Mouse (Mus musculus) kidney, embryonic 16.5 days (tissue): ENCODE data around the gene Rnf113a1. TPM values are rescaled to one million over a fixed set of nuclear protein-coding genes. Genes with fewer than 3 reads are reported as not detected.
A peak's percentile ranks its signal among the peaks of the same experiment; 100 is the strongest.
"Not testable (repeated sequence)": the region's sequence is repeated elsewhere in the genome, so short reads cannot be mapped to it uniquely, and the experiment has no call there.

Experiments
- ATAC-seq: fragments of 200-750 bp; cut with Nextera tagmentation; 2 replicates; pipeline ENCODE4 v1.8.0; 2017; ENCODE audit warnings: moderate TSS enrichment; ENCODE audit not compliant: low FRiP score, low TSS enrichment
- H3K27ac ChIP-seq: fragments of 300-500 bp; sonication (generic); 2 replicates; pipeline ENCODE4 v1.5.1; 2014; ENCODE audit warnings: low read length
- H3K27me3 ChIP-seq: fragments of 300-500 bp; sonication (generic); 2 replicates; pipeline ENCODE4 v1.6.1; 2014; ENCODE audit warnings: low read length, control low read depth, mixed read lengths; ENCODE audit not compliant: insufficient read depth
- H3K36me3 ChIP-seq: fragments of 300-500 bp; sonication (generic); 2 replicates; pipeline ENCODE4 v1.6.1; 2014; ENCODE audit warnings: low read length, control low read depth, mixed read lengths; ENCODE audit not compliant: insufficient read depth
- H3K4me1 ChIP-seq: fragments of 300-500 bp; sonication (generic); 2 replicates; pipeline ENCODE4 v1.6.1; 2014; ENCODE audit warnings: low read length, control low read depth, mixed read lengths; ENCODE audit not compliant: insufficient read depth
- H3K4me2 ChIP-seq: fragments of 300-500 bp; sonication (generic); replicated peaks from 2 replicates; pipeline ENCODE4 v1.6.1; 2014; ENCODE audit warnings: low read depth, low read length
- H3K4me3 ChIP-seq: fragments of 300-500 bp; sonication (generic); 2 replicates; pipeline ENCODE4 v1.5.1; 2014; ENCODE audit warnings: mild to moderate bottlenecking, low read length
- H3K9ac ChIP-seq: fragments of 300-500 bp; sonication (generic); replicated peaks from 2 replicates; pipeline ENCODE4 v1.6.1; 2014; ENCODE audit warnings: low read length
- H3K9me3 ChIP-seq: fragments of 300-500 bp; sonication (generic); 2 replicates; pipeline ENCODE4 v1.6.1; 2016; ENCODE audit warnings: low read length, control low read depth
- WGBS: fragments of 180-500 bp; shearing (Covaris S2); extraction: QIAGEN DNeasy Blood & Tissue Kit; methylation state at CpG from one replicate; pipeline ENCODE4 v1.1.7; 2014; 5-methylcytosine and 5-hydroxymethylcytosine counted together
- polyA plus RNA-seq: library from polyadenylated mRNA; unstranded; fragments of >200 nt; fragmentation: Nextera tagmentation; extraction: Ambion mirVana; gene quantifications from 2 replicates; pipeline ENCODE4 v1.2.1, GENCODE M21; 2015

Rnf113a1 gene
- polyA plus RNA-seq = 7.9 and 9.8 TPM in 2 replicates

DNA sequence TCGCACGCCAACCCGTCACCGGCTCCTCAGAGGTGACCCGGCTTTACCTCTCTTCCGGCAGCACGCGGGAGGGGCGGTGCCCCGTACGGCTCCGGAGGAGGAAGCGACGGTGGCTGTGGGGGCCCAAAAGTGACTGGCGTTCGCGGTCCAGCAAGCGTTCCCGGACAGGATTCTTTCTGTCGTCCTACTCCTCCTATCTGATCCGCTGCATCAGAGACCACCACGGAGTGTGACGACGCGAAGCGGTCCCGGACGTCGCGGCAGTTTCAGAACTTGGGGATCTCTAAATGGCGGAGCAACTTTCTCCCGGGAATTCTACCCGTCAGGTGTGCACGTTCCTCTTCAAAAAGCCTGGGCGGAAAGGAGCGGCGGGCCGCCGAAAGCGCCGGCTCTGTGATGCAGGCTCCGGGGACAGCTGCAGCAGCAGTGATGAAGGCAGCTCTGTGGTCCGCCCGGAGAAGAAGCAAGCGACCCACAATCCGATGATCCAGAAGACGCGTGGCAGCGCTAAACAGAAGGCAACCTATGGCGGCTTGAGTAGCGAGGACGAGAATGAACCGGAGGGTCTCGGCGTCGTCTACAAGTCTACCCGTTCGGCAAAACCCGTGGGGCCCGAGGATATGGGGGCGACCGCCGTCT lies at the start of gene Rnf113a1, which contains the start of gene Ndufa1:
Gene Rnf113a1, plus strand, starts transcription at position 141 of the 639 bp plus-strand sequence.
Gene Ndufa1, minus strand, starts transcription at position 59 of the 639 bp plus-strand sequence.
- Histone ChIP-seq H3K27ac (peak within 1 kb of the TSS; percentile 43; the same call in 1 of the 2 replicates), H3K4me3 (peak within 1 kb of the TSS; percentile 63), H3K4me2 (peak within 1 kb of the TSS; percentile 69), H3K9ac (peak within 1 kb of the TSS; percentile 68), H3K4me1 (no peaks in the 10 kb centered on the region), H3K9me3 (no peaks in the 10 kb centered on the region), H3K27me3 (no peaks in the 10 kb centered on the region), H3K36me3 (no peaks in the 10 kb centered on the region)
- ATAC-seq = peak; percentile 91
- WGBS = 25% methylated on average over 62 of the region's 63 CpGs

DNA sequence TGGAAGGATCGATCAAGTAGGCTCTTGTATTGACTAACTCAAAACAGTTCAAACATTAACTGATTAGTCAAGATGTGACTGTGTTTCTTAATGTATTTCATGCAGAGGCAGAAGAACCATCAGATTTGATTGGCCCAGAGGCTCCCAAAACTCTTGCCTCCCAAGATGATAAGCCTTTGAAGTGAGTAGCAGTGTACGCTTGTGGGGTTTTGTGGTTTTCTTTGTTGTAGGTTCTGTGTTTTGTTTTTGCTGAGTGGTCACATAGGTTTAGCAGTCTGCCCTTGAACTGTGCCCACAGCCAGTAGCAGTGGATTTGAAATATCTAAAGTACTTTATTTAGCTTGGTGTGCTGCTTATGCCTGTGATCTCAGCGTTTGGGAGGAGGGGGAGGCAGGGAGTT lies 49.3 kb upstream of the Rnf113a1 start:
- Histone ChIP-seq H3K27me3 (no peaks in the 10 kb centered on the region), H3K4me1 (no peaks in the 10 kb centered on the region), H3K9ac (no peak overlapping the region), H3K9me3 (no peaks in the 10 kb centered on the region), H3K4me2 (no peak overlapping the region), H3K4me3 (no peak overlapping the region), H3K36me3 (0 out of 2 replicates have a peak, but pooled peaks cover 3% of the 10 kb centered on the region), H3K27ac (no peak overlapping the region)
- WGBS = 90% methylated on average over 3 of the region's 3 CpGs
- no peak for ATAC-seq

DNA sequence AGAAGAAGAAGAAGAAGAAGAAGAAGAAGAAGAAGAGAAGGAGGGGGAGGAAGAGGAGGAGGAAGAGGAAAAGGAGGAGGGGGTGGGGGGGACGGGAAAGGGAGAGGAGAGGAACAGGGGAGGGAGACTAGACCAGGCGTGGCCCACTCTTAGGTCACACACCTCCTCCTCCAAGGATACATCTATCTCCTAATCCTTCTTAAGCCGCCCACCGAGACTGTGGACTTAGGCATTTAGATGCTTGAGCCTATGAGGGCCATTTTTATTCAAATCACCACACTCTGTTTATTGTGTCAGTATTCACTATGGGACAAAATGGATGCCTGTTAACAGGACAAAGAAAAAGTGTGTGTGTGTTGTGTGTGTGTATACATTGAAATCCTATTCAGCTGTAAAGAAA lies 46.5 kb upstream of the Rnf113a1 start:
- H3K27me3 ChIP-seq, H3K4me2 ChIP-seq, H3K4me1 ChIP-seq, H3K9me3 ChIP-seq, H3K9ac ChIP-seq, H3K27ac ChIP-seq, H3K36me3 ChIP-seq, ATAC-seq, H3K4me3 ChIP-seq: not testable (repeated sequence)
- 67% methylated on average over 2 of the region's 4 CpGs for WGBS

DNA sequence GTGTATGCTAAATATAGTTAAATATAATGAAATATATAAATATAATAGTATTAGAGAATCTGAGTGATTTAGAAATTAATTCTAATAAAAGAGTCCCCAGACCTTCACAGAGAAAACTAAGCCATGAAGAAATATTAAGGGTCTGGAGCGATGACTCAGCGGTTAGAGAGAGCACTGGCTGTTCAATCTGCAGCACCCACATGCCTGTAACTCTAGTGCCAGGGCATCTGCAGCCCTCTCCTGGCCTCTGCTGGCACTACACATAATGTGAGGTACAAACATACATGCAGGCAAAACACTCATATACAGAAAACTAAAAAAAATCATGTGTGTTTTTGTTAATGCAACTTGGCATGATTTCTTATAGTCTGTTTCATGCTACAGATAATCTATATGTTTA lies 46.1 kb upstream of the Rnf113a1 start:
- H3K4me3 ChIP-seq = no peak overlapping the region
- no peak for ATAC-seq
- H3K9me3 ChIP-seq = no peaks in the 10 kb centered on the region
- H3K36me3 ChIP-seq = peaks cover 6% of the 10 kb centered on the region; the same call in 1 of the 2 replicates
- no peak overlapping the region for H3K27ac ChIP-seq
- H3K27me3 ChIP-seq = no peaks in the 10 kb centered on the region
- no peaks in the 10 kb centered on the region for H3K4me1 ChIP-seq
- H3K9ac ChIP-seq = no peak overlapping the region
- 93% methylated on average over 2 of the region's 2 CpGs for WGBS
- H3K4me2 ChIP-seq = no peak overlapping the region

DNA sequence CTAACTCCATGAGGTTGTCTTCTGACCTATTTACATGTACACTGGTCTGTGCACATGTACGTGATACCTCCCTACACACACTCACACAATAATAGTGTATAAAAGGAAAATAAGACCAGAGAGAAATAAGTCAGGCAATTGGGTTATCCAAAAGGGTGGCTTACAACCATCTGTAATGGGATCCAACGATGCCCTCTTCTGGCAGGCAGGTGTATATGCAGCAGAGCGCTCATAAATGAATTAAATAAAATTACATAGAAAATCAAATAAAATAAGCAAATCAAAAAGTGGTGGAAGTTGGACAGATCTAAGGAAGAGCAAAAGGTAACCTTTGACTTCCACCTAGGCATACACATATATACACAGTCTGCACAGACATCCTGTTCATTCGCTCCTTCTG lies 33.2 kb upstream of the Rnf113a1 start:
- Histone ChIP-seq H3K4me2 (no peak overlapping the region), H3K4me1 (no peaks in the 10 kb centered on the region), H3K9ac (no peak overlapping the region), H3K4me3 (no peak overlapping the region), H3K27me3 (no peaks in the 10 kb centered on the region), H3K36me3 (0 out of 2 replicates have a peak, but pooled peaks cover 3% of the 10 kb centered on the region), H3K9me3 (no peaks in the 10 kb centered on the region), H3K27ac (no peak overlapping the region)
- 65% methylated on average over 4 of the region's 4 CpGs for WGBS
- no peak for ATAC-seq

DNA sequence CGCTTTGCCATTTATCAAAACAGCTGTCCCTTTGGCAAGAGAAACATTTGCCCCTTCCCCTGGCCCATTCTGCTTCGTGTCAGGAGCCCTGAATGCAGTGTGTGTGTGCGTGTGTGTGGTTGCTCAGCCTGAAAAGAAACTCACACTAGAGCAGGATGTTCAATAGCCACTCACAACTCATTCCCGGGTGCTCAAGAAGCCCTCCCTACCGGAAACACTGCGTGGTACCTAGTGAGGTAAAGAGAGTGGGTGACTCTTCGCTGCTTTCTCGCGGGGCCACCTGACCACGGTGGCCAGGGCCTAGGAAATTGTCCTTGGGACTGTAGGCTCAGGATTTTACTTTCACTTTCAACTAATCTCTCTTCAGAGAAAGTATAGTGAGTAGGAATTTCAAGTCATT lies 29.9 kb upstream of the Rnf113a1 start:
- H3K4me2 ChIP-seq = no peak overlapping the region
- H3K9ac ChIP-seq = no peak overlapping the region
- H3K4me3 ChIP-seq = no peak overlapping the region
- no peak overlapping the region for H3K27ac ChIP-seq
- H3K4me1 ChIP-seq = no peaks in the 10 kb centered on the region
- no peak for ATAC-seq
- no peaks in the 10 kb centered on the region for H3K9me3 ChIP-seq
- no peaks in the 10 kb centered on the region for H3K36me3 ChIP-seq
- no peaks in the 10 kb centered on the region for H3K27me3 ChIP-seq
- WGBS = 76% methylated on average over 10 of the region's 10 CpGs

DNA sequence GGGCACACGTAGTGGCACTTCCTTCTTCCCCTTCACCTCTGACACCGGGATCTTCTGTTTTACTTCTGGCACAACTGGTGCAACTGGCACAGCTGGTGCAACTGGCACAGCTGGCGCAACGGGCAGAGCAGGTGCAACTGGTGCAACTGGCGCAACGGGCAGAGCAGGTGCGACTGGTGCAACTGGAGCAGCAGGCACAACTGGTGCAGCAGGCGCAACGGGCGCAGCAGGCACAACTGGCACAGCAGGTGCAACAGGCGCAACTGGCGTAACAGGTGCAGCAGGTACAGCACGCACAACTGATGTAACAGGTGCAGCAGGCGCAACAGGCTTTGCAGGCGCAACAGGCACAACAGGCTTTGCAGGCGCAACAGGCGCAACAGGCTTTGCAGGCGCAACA lies 27.9 kb upstream of the Rnf113a1 start:
- Histone ChIP-seq H3K27ac (no peak overlapping the region), H3K4me2 (no peak overlapping the region), H3K4me3 (no peak overlapping the region), H3K4me1 (no peaks in the 10 kb centered on the region), H3K36me3 (no peaks in the 10 kb centered on the region), H3K9ac (no peak overlapping the region), H3K9me3 (no peaks in the 10 kb centered on the region), H3K27me3 (no peaks in the 10 kb centered on the region)
- WGBS = 76% methylated on average over 18 of the region's 18 CpGs
- ATAC-seq = no peak

DNA sequence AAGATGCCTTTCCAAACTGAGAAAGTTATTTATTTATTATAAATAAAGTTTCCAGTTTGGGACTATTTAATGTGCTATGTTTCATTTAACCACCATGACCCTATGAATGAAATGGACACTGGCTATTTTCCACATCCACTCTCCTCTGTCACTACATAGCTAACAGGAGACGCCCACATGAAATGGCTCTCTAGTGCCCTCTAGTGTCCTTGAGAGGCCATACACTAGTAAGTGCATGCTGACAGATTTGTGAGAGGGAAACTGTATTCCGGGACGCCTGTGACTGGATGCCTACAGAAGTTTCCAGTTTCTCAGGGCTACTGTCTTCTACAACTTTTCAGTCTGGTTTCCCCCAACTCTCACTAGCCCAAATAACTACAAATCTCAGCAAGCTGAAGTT lies 24.0 kb upstream of the Rnf113a1 start:
- H3K27me3 ChIP-seq = no peaks in the 10 kb centered on the region
- no peaks in the 10 kb centered on the region for H3K36me3 ChIP-seq
- no peaks in the 10 kb centered on the region for H3K9me3 ChIP-seq
- H3K4me2 ChIP-seq = no peak overlapping the region
- no peak overlapping the region for H3K4me3 ChIP-seq
- no peak overlapping the region for H3K9ac ChIP-seq
- peak; percentile 69; the same call in 1 of the 2 replicates for ATAC-seq
- H3K27ac ChIP-seq = no peak overlapping the region
- H3K4me1 ChIP-seq = no peaks in the 10 kb centered on the region
- WGBS = 20% methylated on average over 3 of the region's 3 CpGs

DNA sequence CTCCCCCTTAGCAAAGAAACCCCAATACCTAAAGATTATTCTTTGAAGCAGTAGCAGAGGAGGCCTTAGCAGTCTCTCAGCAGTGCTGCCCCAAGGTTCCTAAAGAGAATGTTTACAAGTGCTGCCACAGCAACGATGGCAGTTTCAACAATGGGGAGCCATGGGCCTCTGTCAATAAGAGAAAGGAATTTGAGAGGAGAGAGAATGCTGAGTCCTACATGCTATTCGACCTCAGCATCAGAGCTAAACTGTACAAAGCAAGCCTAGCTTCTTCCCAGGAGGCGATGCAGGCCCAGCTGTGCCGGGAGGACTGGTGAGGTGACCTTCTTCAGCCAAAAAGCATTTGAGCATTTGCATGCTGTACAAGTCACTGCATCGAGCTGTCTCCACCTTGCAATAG lies 22.3 kb upstream of the Rnf113a1 start, which contains the start of gene Akap14:
Gene Akap14, minus strand, starts transcription at position 101 of the 400 bp plus-strand sequence.
- 55% methylated on average over 5 of the region's 5 CpGs for WGBS
- H3K4me3 ChIP-seq = no peak within 1 kb of the TSS
- H3K4me2 ChIP-seq = no peak within 1 kb of the TSS
- no peak for ATAC-seq
- H3K4me1 ChIP-seq = no peaks in the 10 kb centered on the region
- no peak within 1 kb of the TSS for H3K27ac ChIP-seq
- H3K27me3 ChIP-seq = no peaks in the 10 kb centered on the region
- H3K36me3 ChIP-seq = no peaks in the 10 kb centered on the region
- H3K9ac ChIP-seq = no peak within 1 kb of the TSS
- H3K9me3 ChIP-seq = no peaks in the 10 kb centered on the region

DNA sequence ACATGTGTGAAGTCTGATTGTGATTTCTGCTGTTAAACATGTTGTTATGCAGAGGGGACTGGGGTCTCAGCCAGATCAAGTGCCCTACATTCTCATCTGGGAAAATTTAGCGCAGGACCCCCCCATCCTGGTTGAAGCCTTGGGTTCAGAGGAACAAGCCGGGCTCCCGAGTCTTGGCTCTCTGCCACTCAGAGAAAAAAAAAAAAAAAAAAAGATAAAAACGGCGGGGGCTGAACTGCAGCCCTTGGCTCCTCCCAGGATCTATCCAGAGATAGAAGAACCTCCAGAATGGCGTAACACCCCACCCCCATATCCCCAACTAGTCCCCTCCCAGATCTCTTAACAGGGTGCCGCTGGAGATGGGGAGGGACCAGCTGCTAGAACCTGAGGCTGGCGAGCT lies 6.6 kb upstream of the Rnf113a1 start:
- H3K4me1 ChIP-seq, H3K27ac ChIP-seq, H3K9ac ChIP-seq, H3K27me3 ChIP-seq, H3K4me2 ChIP-seq, ATAC-seq, H3K9me3 ChIP-seq, H3K36me3 ChIP-seq, H3K4me3 ChIP-seq: not testable (repeated sequence)
- 65% methylated on average over 5 of the region's 8 CpGs for WGBS
